Mouse (Mus musculus) forebrain, embryonic 14.5 days (tissue): ENCODE results near the gene Cstad. TPM values are rescaled to one million over a fixed set of nuclear protein-coding genes. Genes with fewer than 3 reads are reported as not detected.

ENCODE experiments used
- ATAC-seq: fragments of 200-750 bp; cut with Nextera tagmentation; 2 replicates; pipeline ENCODE4 v1.8.0; 2017; ENCODE audit warnings: mild to moderate bottlenecking, moderate library complexity
- DNase-seq: peaks from one replicate; pipeline ENCODE4 v3.0.0-alpha.2; 2015; ENCODE audit warnings: low spot score
- H3K27ac ChIP-seq: fragments of 300-500 bp; sonication (generic); 2 replicates; pipeline ENCODE4 v1.5.1; 2014; ENCODE audit warnings: low read depth, mild to moderate bottlenecking, control low read depth, low read length, moderate library complexity
- H3K27me3 ChIP-seq: fragments of 300-500 bp; sonication (generic); replicated peaks from 2 replicates; pipeline ENCODE4 v1.6.1; 2014; ENCODE audit warnings: low read length, control low read depth, mixed read lengths; ENCODE audit not compliant: control insufficient read depth, insufficient read depth
- H3K36me3 ChIP-seq: fragments of 300-500 bp; sonication (generic); 2 replicates; pipeline ENCODE4 v1.6.1; 2014; ENCODE audit warnings: low read length, control low read depth; ENCODE audit not compliant: control insufficient read depth, insufficient read depth
- H3K4me1 ChIP-seq: fragments of 300-500 bp; sonication (generic); 2 replicates; pipeline ENCODE4 v1.6.1; 2014; ENCODE audit warnings: antibody characterized with exemption, low read length, control low read depth; ENCODE audit not compliant: control insufficient read depth, insufficient read depth
- H3K4me2 ChIP-seq: fragments of 300-500 bp; sonication (generic); 2 replicates; pipeline ENCODE4 v1.6.1; 2014; ENCODE audit warnings: mild to moderate bottlenecking, control low read depth, low read length
- H3K4me3 ChIP-seq: fragments of 300-500 bp; sonication (generic); 2 replicates; pipeline ENCODE4 v1.5.1; 2014; ENCODE audit warnings: low read depth, low read length, control low read depth
- H3K9ac ChIP-seq: fragments of 300-500 bp; sonication (generic); 2 replicates; pipeline ENCODE4 v1.6.1; 2014; ENCODE audit warnings: mild to moderate bottlenecking, low read length, control low read depth, moderate library complexity
- H3K9me3 ChIP-seq: fragments of 300-500 bp; sonication (generic); replicated peaks from 2 replicates; pipeline ENCODE4 v1.6.1; 2016; ENCODE audit warnings: low read length, control low read depth, mixed read lengths; ENCODE audit not compliant: control insufficient read depth
- WGBS: fragments of 180-500 bp; shearing (Covaris S2); extraction: QIAGEN DNeasy Blood & Tissue Kit; methylation state at CpG from one replicate; pipeline ENCODE4 v1.1.7; 2014; 5-methylcytosine and 5-hydroxymethylcytosine counted together
- polyA plus RNA-seq: library from polyadenylated mRNA; unstranded; fragments of >200 nt; fragmentation: Nextera tagmentation; extraction: Ambion mirVana; gene quantifications from 2 replicates; pipeline ENCODE4 v1.2.1, GENCODE M21; 2014

Cstad gene
- polyA plus RNA-seq, 1 experiment from 2014 or later: 1.2 TPM

DNA sequence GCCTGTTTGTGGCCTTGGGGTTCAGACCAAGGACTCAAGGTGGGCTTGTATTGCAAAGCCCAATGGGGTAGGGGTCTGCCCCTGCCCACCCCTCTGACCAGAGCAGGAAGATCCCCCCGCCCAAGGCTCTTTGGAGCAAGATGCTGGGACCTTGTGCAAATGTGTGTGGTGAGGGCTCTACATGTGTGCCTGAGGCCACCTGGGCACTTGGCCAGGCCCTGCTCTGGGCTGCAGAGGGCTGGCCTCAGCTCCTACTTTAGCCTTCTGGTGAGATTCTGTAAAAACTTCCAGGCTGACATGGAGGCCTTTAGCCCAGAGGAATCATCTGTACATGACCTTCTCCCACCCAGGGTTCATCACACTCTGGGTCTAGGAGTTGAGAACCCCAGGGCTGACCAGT is 35.3 kb upstream of the Cstad start:
- no peaks in the 10 kb centered on the region for H3K36me3 ChIP-seq
- 89% methylated on average over 1 of the region's 1 CpGs for WGBS
- H3K4me2 ChIP-seq: no peak overlapping the region
- ATAC-seq (no peak), DNase-seq (no peak)
- H3K9me3 ChIP-seq: no peaks in the 10 kb centered on the region
- no peaks in the 10 kb centered on the region for H3K4me1 ChIP-seq
- no peaks in the 10 kb centered on the region for H3K27me3 ChIP-seq
- H3K4me3 ChIP-seq: no peak overlapping the region
- H3K27ac ChIP-seq: no peak overlapping the region
- no peak overlapping the region for H3K9ac ChIP-seq

DNA sequence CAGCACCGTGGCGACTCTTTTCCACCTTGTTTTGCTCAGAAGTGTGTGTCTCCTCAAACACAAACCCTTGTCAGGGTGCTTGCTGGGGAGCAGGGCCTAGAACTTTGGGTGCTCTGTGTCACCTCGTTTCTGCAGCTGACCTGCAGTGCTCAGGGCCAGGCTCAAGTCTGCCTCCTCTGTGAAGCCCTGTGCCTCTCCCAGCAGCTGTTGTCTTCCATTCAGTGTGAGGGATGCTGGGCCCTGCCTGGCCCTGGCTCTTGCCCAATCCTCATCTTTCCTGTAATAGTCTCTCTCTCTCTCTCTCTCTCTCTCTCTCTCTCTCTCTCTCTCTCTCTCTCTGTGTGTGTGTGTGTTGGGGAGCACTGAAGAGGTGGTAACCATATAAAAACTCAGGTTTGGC is 32.3 kb upstream of the Cstad start:
- Histone ChIP-seq H3K27ac (no peak overlapping the region), H3K9me3 (no peaks in the 10 kb centered on the region), H3K9ac (no peak overlapping the region), H3K4me3 (no peak overlapping the region), H3K36me3 (no peaks in the 10 kb centered on the region), H3K27me3 (no peaks in the 10 kb centered on the region), H3K4me2 (no peak overlapping the region), H3K4me1 (no peaks in the 10 kb centered on the region)
- no peak for DNase-seq
- WGBS: 76% methylated on average over 3 of the region's 3 CpGs
- ATAC-seq: no peak

DNA sequence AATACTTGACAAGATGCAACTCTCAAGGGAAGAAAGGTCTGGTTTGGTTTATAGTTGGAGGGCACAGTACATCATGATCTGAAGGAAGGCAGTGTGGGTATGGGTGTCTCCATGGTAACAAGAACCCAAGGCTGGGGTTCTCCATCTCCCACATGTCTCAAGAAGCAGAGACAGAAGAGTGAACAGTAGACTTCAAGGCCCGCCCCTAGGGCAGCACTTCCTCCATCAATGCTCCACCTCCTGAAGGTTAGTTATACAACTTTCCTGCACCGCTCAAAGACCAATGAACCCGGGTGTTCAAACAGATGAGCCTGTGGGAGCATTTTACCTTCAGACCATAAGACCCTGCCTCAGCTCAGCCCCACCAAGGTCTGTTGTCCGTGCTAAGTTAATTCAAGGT is 23.2 kb upstream of the Cstad start:
- Histone ChIP-seq H3K27me3 (no peaks in the 10 kb centered on the region), H3K4me1 (no peaks in the 10 kb centered on the region), H3K27ac (no peak overlapping the region), H3K9me3 (0 out of 2 replicates have a peak, but pooled peaks cover 4% of the 10 kb centered on the region), H3K36me3 (no peaks in the 10 kb centered on the region), H3K9ac (no peak overlapping the region), H3K4me2 (no peak overlapping the region), H3K4me3 (no peak overlapping the region)
- ATAC-seq: no peak
- 89% methylated on average over 4 of the region's 4 CpGs for WGBS
- no peak for DNase-seq

DNA sequence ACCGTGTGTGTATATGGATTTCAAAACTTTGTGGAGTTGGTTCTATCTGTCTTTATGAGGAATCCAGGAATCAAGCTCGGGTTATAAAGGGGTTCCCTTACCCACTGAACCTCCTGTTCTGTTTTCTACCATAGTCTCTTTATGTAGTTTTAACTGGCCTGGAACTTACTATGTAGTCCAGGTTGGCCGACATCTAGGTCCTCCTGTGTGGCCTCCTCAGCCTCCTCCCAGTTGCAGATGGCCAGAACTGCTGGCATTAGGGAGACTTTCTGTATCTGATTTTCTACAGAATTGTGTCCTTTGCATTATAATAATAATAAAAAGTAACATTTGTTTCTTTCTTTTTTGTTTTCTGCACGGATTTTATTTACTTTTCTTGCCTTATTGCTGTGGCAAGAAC is 21.3 kb upstream of the Cstad start:
- H3K4me1 ChIP-seq: no peaks in the 10 kb centered on the region
- no peak for DNase-seq
- H3K9me3 ChIP-seq: 0 out of 2 replicates have a peak, but pooled peaks cover 4% of the 10 kb centered on the region
- H3K4me2 ChIP-seq: no peak overlapping the region
- no peaks in the 10 kb centered on the region for H3K36me3 ChIP-seq
- WGBS: 89% methylated on average over 4 of the region's 4 CpGs
- H3K4me3 ChIP-seq: no peak overlapping the region
- no peak for ATAC-seq
- no peak overlapping the region for H3K27ac ChIP-seq
- no peaks in the 10 kb centered on the region for H3K27me3 ChIP-seq
- H3K9ac ChIP-seq: no peak overlapping the region

DNA sequence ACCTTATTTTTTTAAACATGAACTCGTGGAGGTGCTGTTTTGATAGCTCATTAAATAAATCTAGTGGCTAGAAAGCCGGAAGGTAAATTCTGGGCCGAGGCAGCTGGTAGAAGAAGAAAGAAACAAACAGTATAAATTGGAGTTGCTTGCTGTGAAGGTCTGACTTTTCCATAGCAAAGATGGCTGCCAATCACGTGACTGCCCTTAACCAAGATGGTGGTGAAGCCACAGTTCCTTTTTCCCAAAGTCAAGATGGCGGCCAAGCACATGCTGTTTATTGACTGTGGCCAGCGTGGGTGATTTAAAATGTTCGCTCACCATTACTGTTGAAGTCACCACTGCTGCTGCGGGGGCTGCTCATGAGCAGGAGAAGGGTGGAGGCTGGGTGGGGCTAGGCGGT is 17.8 kb upstream of the Cstad start:
- ATAC-seq (no peak), DNase-seq (no peak)
- no peak overlapping the region for H3K9ac ChIP-seq
- H3K4me1 ChIP-seq: no peaks in the 10 kb centered on the region
- H3K4me2 ChIP-seq: no peak overlapping the region
- no peak overlapping the region for H3K4me3 ChIP-seq
- H3K27ac ChIP-seq: no peak overlapping the region
- H3K36me3 ChIP-seq: no peaks in the 10 kb centered on the region
- H3K27me3 ChIP-seq: no peaks in the 10 kb centered on the region
- peaks cover 4% of the 10 kb centered on the region; the same call in 1 of the 2 replicates for H3K9me3 ChIP-seq
- WGBS: 91% methylated on average over 9 of the region's 9 CpGs

DNA sequence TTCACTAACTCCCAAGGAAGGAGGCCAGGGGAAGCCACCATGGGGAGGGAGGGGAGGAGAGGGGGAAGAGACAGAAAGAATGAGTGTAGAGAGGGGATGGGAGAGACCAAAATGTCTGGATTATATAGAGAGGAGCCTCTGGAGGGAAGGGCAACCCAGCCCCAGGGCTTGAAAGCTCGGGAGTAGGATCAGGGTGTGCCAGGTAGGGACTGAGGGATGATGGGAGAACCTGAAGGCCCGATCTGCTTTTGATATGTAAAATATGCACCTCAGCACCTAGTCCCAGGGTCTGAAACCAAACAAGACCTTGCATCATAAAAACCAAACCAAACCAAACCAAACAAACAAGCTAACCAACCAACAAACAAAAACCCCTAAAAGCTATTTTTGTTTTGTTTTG is 16.8 kb upstream of the Cstad start:
- no peak for DNase-seq
- Histone ChIP-seq H3K36me3 (no peaks in the 10 kb centered on the region), H3K9me3 (peaks cover 4% of the 10 kb centered on the region; the same call in 1 of the 2 replicates), H3K4me3 (no peak overlapping the region), H3K27me3 (no peaks in the 10 kb centered on the region), H3K4me1 (no peaks in the 10 kb centered on the region), H3K4me2 (no peak overlapping the region), H3K27ac (no peak overlapping the region), H3K9ac (no peak overlapping the region)
- WGBS: 60% methylated on average over 2 of the region's 2 CpGs
- ATAC-seq: no peak

DNA sequence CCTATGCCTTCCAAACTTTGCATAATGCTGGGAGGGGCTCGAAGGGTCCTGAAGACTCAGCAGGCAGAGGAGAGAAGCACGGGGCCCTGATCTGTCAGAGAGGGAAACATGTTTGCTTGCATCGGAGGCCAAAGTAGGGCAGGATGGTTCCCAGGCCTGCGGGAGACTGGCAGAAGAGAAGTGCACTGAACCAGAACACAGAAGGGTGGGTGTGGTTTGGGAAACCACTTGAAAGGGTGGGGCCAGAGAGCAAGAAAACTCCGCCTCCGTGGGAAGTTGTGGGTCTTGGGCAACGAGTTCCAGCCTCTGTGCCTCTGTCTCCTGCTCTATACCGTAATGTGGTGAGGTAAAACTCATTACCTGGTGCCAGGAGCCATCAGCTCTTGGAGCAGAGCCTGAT is 7.7 kb upstream of the Cstad start:
- no peaks in the 10 kb centered on the region for H3K27me3 ChIP-seq
- ATAC-seq: no peak
- H3K36me3 ChIP-seq: no peaks in the 10 kb centered on the region
- H3K9me3 ChIP-seq: no peaks in the 10 kb centered on the region; the same call in 1 of the 2 replicates
- H3K4me1 ChIP-seq: no peaks in the 10 kb centered on the region; the same call in 1 of the 2 replicates
- no peak overlapping the region for H3K4me2 ChIP-seq
- peak; percentile 52 for DNase-seq
- H3K27ac ChIP-seq: no peak overlapping the region
- no peak overlapping the region for H3K4me3 ChIP-seq
- H3K9ac ChIP-seq: no peak overlapping the region
- WGBS: 19% methylated on average over 8 of the region's 8 CpGs

DNA sequence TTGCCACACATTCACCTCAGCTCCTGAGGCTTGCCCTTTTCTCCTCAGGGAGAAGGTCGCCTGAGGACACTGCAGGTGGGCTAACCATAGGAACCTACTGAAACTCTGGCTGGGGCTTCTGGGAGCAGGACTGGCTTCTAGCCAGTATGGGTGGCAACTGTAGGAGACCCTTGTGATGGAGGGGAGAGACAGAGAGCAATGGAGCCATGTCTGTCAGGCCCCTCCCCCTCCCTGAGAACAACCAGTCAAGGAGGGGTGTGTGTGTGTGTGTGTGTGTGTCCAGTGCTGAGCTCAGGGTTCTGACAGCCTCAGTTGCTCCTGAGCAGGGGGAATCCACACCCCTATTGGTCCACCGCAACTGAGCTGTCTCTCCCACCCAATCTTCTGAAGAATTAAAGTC is 7.2 kb upstream of the Cstad start:
- ATAC-seq (no peak), DNase-seq (no peak)
- 62% methylated on average over 2 of the region's 2 CpGs for WGBS
- H3K4me1 ChIP-seq: no peaks in the 10 kb centered on the region; the same call in 1 of the 2 replicates
- H3K4me2 ChIP-seq: no peak overlapping the region
- no peak overlapping the region for H3K4me3 ChIP-seq
- no peak overlapping the region for H3K27ac ChIP-seq
- no peaks in the 10 kb centered on the region for H3K27me3 ChIP-seq
- H3K9ac ChIP-seq: no peak overlapping the region
- H3K9me3 ChIP-seq: no peaks in the 10 kb centered on the region
- H3K36me3 ChIP-seq: no peaks in the 10 kb centered on the region

DNA sequence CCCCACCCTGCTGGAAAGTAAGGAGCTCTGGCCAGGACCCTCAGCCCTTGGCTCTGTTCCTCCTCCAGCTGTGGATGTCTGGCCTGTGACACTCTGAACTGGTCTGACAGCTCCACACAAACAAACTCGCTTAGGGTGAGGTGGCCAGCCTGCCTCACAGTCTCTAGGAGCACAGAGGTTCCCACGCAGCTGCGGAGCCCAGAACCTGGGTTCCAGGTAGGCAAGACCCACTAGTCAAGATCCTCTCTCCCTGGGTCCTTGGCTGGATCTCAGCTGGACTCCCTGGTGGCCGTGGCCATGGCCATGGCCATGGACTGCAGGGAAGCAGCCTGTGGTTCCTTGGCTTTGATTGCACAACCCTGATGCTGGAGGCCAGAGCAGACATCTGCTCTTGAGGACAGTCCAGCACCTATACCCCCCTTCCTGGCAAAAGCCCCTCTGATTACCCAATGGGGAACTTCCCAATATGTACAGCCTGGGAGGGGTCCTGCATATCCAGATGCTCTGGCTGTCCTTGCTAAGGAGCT is 5.8 kb upstream of the Cstad start:
- H3K36me3 ChIP-seq: no peaks in the 10 kb centered on the region
- H3K4me3 ChIP-seq: no peak overlapping the region
- H3K4me1 ChIP-seq: peaks cover 9% of the 10 kb centered on the region
- DNase-seq: no peak
- no peak for ATAC-seq
- H3K27ac ChIP-seq: no peak overlapping the region
- no peaks in the 10 kb centered on the region for H3K9me3 ChIP-seq
- H3K4me2 ChIP-seq: no peak overlapping the region
- no peak overlapping the region for H3K9ac ChIP-seq
- H3K27me3 ChIP-seq: no peaks in the 10 kb centered on the region
- 76% methylated on average over 4 of the region's 4 CpGs for WGBS
